Mouse (Mus musculus): Measurements from ENCODE around the gene Otog.

Otog gene

DNA sequence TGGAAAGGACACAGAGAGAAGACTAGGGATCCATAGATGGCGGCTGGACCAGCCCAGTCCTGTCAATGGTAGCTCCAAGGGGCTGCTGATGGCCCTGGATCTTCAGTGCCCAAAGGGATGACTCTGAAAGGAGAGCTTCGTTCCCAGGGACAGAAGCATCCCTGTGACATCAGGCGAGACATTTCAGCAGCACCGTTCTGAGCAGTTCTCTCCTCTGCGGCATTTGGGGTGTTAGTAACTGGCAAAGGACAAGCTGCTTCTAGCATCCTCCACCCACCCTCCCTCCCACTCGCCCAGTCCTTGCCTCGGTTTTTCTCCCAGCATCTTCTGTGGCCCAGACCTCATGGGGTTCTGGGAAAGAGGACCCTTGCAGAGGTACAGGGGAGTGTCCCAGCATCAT is 41.5 kb downstream of the Otog start:
- in situ Hi-C loops (cut with MboI, MseI): no loop called here

DNA sequence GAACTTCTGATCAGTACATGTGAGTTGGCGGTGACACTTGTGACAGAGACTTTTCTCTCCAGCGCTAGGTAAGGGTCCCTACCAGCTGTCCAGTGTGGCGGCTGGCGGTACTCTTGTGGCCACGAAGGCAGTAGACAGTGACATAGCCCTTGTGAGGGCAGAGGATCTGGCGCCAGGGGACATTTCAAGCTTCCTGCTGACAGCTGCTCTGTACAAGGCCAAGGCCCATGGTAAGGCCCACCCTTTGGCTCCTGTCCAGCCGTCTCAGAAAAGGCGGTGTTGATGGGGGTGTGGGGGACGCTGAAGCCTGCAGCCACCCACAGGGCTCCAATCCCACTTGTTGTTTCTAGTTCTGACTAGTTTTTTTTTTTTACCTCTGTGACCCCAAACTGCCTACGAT is 42.9 kb downstream of the Otog start:
- in situ Hi-C loops (cut with MboI, MseI): no loop called here

DNA sequence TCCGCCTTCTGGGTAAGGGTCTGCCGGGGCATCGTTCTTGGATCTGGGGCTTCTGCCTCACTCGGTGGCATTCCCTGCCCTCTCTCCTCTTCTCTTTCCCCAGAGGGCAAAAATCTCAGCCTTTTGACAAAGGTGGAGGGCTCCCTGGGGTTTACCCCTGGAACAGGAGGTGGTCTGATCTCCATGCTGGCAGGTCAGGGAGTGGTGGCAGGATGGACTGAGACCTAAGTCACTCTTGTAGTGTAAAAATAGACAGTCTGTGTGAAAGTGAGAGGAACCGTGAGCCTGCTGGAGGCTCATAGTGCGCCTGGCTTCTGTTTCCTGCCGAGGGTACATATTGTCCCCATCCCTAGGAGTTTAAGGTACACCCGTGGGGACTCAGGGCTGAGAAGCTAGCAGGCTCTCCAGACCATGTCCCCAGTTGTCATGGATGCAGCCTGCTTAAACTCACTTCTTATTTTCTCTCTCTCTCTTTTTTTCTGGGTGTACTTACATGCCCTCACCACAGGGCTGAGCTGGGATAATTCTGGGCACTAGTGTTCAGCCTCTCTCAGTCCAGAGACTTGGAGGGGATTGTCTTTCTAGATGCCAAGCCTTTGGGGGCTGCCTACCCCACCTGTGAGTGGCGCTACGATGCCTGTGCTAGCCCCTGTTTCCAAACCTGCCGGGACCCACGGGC is 44.5 kb downstream of the Otog start:
- in situ Hi-C loops (cut with MboI, MseI): no loop called here

DNA sequence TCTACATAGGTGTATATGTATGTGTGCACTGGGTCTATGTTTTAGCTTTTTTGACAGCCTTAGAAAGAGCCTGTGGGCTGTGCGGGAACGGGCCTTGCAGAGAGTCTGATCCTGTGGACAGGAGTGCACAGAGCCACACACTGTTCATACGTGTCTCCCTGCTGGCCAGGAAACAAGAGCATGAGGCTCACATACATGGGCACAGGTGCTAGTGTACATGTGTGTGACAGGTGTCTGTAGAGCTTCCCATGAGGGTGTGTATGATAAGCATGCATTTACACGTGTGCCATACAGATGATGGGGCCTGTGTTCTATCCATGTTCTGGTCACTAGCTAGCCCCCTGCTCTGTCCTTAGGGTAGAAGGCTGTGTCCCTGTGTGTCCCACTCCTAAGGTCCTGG is 45.6 kb downstream of the Otog start:
- in situ Hi-C loops (cut with MboI, MseI): no loop called here

DNA sequence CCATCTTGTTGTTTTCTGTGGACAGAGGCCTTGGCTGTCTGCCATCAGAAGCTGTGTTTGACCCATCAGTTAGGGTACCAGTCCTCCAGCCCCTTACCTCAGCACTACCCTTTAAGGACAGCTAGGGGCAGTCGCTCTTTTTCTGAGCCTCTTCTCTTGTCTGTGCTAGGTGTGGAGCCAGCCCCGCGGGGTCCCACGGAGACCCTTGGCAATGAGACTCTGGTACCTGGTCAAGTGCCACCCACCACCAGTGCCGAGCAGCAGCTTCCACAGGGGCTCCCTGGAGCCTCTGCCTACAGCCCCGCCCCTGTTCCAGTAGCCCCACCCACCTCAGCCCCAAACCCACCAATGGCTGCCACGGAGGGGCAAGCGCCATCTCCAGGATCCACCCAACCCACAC is 46.3 kb downstream of the Otog start:
- in situ Hi-C loops (cut with MboI, MseI): no loop called here

DNA sequence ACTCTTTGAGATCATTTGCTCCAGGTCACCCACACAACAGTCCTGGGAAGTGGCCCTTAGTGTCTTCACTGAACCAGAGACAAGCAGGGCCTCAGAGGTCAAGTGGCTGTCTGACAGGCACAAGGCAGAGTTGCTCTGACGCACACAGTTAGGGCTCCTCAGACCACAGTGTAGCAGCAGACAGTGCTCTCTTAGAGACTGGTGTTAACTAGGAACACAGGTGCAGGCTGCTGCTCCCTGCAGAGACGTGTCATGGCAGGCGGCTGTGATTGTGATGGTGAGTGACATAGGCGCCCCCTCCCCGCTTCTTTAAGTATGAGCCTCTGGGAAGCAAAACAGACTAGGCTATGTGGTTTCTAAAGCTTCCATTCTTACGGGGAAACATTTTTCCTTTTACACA is 55.5 kb downstream of the Otog start:
- in situ Hi-C loops (cut with MboI, MseI): no loop called here

DNA sequence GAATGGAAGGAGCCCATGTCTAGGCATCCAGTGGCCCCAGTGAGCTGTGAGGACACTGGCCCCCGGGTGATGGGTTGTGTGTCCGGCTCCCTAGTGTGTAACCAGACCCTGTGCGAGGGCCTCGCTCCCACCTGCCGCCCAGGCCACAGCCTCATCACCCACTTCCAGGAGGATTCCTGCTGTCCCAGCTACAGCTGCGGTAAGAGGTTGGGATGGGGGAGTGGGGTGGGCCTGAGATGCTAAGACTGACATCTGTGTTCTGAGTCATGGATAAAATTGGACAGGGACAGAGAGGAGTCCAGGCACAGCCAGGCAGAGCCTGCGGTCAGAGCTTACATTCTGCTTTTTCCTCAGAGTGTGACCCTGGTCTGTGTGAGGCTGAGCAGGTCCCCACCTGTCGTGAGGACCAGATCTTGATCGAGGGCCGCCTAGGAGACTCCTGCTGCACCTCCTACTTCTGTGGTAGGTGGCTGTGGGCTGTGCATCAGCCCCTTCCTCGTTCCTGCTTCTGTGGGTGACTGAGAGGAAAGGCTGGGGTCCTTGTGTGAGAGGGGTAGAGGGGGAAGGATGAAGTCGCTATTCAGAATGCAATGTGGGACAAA is 60.3 kb downstream of the Otog start:
- in situ Hi-C loops (cut with MboI, MseI): no loop called here

DNA sequence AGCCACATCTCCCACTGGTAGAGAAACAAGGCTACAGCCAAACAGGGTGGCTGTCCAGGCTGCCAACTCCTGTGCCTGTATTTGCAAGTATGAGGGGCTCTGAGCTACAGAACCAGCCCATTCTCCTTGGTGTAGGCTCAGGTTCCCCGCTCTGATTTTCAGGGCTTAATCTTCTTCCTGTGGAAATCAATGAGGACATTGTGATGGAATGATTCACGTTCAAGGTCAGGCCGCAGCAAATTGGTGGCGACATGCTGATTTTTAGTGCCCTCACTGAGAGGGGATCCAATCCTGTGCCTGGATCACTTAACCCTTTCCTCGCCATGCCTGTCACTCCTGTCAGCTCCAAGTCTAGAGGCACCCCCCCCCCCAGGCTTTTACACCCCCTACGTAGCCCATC is 72.7 kb downstream of the Otog start:
- in situ Hi-C loops (cut with MboI, MseI): no loop called here

DNA sequence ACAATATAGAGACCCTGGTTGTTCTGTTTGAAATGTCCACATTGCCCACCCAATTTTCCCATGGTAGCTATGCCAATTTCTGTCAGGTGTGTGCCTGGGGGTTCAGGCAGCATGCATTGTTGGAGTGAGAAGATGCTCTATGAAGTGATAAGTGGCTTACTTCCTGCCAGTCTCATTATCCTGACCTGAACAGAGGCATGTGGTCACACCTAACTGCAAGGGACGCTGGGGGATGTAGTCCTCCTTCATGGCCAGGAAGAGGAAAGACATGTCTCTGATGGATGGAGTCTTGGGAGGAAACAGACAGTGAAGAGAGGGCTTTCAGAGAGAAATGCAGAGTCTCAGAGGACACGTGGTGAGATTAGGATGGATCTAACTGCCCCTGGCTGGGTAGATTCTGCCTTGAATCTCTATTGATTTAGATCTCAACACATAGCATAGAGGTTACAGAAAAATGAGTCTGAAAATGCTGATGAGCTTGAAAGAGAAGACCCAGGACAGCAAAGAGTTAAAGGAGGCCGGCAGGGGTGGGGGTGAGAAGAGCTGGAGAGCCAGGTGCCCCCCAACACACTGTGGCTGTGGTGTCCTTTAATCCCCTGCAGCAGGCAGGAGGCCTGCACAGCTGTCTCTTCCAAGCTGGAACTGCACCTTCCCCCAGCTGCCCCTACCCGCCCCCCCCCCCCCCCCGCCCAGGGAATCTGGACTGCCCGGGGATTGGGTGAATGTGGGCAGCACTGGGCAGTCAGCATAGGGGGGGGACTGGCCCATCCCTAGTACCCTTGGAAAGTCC is 73.6 kb downstream of the Otog start:
- in situ Hi-C loops (cut with MboI, MseI): no loop called here

DNA sequence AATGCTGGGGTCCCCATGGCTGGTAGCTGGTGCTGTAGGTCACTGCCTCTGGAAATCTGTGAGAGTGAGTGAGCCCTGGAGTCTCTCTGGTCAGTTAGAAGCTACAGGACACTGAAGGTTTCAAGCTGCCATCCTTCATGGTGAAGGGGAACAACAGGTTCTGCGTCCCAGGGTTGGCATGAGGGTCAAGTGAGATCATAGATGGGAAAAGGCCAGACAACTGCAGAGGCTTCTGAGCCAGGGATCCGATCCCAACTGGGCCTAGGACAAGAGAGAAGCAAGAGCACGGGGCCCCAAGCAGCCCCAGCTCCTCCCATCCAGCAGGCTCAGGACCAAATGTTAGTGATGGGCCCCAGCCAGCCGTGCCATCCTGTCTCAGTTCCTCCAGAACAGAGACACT is 74.9 kb downstream of the Otog start:
- in situ Hi-C loops (cut with MboI, MseI): no loop called here

DNA sequence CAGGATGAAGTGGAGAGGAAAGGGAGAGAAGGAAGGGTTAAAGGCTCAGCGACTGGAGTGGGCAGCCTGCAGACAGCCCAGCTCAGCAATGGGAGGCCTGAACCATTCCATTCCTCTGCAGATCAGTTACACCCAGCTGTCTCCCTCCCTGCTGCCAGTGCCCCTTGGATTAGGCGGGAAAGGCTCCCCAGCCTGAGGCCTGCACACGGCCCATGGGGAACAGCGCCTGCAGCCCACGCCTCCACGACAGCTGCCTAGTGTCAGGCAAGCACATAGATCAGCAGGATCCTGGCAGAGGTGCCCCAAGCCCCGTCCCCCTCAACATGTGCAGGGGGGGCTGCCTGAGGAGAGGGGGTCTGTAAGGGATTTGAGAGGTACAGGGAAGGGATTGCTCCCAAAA is 76.2 kb downstream of the Otog start:
- in situ Hi-C loops (cut with MboI, MseI): no loop called here

DNA sequence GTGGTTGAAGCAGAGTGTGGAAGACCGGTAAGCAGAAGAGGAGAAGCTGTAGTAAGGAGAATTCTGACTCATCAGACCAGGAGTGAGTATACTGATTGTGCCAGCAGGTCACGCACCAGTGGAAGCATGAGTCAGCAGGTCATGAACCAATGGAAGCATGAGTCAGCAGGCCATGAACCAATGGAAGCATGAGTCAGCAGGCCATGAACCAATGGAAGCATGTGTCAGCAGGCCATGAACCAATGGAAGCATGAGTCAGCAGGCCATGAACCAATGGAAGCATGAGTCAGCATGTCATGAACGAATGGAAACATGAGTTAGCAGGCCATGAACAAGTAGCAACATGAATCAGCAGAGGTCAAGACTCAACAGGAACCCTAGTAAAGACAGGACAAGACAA is 80.5 kb downstream of the Otog start:
- in situ Hi-C loops (cut with MboI, MseI): no loop called here

DNA sequence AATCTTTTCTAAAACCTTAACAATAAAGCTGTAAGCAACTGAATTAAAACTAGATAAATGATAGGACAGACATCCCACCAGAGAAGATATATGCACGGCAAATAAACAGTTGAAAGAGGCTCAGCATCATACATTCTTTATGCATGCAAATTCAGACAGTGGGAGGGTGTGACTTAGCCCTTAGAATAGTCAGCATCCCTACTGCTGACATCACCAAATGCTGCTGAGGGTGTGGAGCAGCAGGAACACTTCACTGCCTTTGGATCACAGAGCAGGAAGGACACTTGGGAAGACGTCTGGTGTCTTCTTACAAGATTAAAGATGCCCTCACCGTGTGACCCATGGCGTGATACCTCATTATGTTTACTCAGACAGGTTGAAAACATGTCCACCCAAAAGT is 87.1 kb downstream of the Otog start:
- in situ Hi-C loops (cut with MboI, MseI): no loop called here

DNA sequence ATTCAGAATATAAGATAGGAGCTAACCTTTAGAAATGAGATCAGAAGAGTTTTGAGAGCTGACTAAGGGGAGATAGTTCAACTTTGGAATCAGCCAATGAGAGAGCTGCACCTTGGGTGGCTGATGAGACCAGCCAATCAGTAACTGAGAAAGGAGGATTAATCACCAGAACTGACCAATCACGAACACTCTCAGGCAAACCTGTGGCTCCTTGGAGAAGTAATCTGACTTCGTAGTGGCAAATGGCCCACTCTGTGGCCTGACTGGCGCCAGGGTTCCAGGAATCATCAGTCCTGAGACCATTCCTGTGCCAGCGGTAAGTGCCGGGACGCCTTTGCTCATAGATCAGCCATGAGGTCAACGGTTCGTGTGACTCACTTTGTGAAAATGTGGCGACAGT is 96.6 kb downstream of the Otog start:
- in situ Hi-C loops (cut with MboI, MseI): no loop called here

DNA sequence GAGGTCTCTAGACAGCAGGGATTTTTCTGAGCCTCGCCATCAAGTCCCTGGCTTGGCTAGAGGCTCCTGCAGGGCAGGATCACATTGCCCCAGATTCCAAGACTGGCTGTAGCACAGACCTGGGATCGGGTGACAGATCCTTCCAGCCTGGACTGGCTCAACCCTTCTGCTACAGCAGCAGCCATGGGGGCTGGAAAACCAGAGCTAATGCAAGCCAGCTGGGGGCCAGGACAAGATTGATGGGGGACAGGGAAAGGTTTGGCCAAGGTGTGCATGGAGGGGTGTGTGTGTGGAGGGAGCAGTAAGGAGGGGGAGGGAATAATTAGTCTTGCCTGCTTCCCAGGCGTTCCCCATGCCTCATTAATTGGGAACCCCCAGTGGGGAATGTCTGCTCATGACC is 99.0 kb downstream of the Otog start:
- in situ Hi-C loops (cut with MboI, MseI): no loop called here

DNA sequence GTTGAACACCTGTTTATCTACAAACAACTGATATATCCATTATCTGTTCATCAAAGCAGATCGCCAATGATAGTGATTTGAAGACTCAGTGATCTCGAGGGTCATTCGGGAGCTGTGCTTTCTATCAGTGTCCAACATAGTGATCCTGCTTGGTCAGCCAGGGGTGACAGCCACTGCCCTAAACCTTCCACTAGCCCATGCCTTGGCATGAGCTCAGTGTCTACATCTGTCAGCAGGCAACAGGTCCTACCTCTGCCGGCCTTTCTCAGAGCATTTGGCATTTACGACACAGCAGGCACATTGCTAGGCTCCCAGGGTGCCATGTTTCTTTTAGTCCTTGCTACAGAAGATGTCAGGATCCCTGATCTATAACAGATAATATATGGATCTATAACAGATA is 99.5 kb downstream of the Otog start:
- in situ Hi-C loops (cut with MboI, MseI): no loop called here

DNA sequence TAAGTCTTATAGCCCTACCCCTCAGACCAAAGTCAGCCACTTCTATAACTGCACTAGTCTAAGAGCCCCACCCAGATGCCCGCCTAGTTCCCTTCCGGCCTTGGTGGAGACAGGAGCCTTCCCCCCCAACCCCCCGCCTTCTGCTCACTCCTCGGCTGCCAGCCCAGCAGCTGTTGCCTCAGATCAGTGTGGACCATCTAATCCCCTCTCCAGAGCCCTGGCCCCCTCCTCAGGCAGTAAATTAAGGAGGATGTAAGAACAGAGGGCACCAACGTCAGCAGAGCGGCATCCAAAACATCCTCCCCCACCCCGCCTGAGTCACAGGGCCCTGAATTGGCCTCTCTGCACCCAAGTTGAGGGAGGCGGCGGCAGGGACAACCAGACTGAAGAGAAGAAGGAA is 100.7 kb downstream of the Otog start:
- in situ Hi-C loops (cut with MboI, MseI): no loop called here

DNA sequence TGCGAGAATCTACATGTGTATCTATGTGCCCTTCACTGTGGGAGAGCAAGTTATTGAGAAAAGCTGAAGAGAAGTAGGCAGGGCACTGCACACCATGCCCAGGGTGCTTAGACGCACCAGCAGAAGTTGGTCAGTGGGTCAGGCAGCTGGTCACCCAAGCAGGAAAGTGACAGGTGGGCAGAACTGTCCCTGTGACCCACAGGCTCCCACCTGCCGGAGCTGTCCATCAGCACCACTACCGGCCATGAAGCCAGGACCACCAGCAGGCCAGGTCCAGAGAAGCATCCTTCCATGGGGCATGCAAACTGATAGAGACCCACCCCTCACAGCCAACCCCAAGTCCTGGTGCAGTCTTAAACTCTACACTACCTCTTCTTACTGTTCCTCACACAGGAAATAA is 106.9 kb downstream of the Otog start:
- in situ Hi-C loops (cut with MboI, MseI): no loop called here

DNA sequence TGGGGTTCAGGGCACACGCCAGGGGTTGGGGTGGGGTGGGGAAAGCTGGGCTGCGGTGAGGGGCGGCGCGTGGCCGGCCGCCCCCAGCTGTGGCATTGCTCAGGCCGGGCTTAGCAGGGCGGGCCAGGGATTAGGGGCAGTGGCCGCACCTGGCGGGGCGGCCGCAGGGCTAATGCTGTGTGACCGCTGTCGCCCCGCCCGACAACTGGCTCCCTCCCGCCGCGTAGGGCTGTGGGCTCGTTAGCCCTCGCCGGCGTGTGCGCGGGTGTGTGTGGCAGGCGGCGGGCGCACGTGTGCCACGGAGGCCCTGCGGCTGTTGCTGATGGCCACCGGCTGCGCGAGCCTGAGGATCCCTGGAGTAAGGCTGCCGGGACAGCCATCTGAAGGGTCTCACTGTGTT is 108.0 kb downstream of the Otog start:
- in situ Hi-C loops (cut with MboI, MseI): no loop called here

DNA sequence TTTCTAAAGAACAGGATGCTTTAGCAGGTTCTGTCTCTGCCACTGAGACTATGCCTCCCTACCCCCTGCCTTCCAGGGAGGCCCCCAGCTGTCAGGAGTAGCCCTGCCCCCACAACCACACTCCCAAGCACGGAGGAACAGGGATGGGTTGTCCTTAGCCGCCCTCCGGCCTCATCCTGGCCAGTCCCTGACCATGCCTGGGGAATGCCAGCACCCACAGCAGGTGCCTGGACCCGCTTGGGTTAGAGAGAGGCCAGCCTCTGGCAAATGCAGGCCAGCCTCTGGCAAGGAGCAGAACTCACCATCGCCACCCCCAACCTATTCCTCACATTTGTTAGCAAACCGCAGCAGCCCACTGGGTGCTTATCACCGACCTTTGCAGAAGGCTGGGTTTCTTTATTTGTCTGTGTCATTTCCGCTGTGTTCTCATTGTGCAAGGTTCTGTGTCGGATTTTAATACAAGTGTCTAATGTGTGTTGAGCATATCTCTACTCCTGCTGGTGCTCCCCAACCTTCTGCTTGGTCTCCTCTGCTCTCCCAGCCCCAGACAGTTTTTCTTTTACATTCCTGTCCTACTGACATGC is 109.4 kb downstream of the Otog start:
- in situ Hi-C loops (cut with MboI, MseI): no loop called here

DNA sequence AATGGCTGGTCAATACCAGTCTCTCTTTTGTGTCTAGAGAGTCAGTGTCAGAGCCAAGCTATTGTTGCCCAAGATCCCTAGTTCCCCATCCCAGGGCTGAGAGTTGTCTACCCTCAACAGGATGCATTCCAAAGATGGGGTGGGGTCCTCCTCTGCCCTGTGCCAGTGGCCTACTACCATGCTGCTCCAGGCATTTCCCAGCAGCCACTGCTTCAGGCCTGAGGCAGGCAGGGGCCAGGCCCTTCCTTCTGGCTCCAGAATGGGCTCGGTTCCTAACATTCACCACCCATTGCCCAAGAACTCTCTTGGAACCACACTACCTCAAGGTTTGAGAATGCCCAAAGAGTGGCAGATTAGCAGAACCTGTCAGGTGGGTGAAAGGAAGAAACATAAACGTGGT is 112.0 kb downstream of the Otog start:
- in situ Hi-C loops (cut with MboI, MseI): no loop called here

DNA sequence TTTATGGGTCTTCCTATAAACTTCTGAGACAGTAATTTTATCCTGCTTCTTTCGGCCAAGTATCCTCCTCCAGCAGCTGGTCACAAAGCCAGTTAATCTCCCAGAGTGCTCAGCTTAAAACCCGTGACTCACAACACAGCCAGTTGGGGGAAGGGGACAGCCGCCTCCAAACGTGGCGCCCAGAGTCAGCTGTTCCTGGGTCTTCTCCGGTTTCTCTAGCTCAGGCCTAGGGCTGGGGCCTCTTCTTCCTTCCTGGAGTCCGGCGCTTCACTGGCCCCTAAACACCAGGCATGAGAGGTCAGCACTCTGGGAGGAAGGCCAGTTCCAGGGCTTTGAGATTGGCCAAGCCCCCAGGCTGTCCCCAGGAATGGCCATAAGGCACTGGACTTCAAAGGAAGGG is 112.4 kb downstream of the Otog start:
- in situ Hi-C loops (cut with MboI, MseI): no loop called here

DNA sequence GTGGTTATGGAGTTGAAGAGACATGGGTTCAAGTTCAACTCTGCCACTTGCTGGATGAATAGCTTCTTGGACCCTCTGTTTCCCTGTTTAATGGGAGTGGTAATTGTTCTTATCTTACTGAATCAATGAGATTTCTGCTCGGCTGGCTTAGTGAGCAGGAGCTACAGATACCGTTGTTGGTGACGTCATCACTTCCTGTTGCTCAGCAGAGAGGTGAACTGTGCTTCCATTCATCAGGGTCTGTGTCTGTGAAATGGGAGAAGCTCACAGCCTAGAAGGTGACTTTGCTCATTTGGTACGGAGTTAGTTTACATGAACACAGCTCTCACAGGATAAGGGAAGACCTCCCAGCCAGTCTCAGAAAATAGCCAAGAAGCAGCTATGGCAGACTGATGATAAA is 113.1 kb downstream of the Otog start:
- in situ Hi-C loops (cut with MboI, MseI): no loop called here
